Mouse (Mus musculus) MEL (cell line): ENCODE data around the gene Ctcf. TPM values are rescaled to one million over a fixed set of nuclear protein-coding genes. Genes with fewer than 3 reads are reported as not detected.
A peak's percentile ranks its signal among the peaks of the same experiment; 100 is the strongest.

Experiments used
- DNase-seq: peaks from one replicate; pipeline ENCODE4 v3.0.0; 2011; ENCODE audit warnings: low read depth, low spot score
- H3K27ac ChIP-seq: 2 replicates; pipeline ENCODE4 v1.5.1; 2012; ENCODE audit warnings: low read depth, mild to moderate bottlenecking, control low read depth, low read length, moderate library complexity; ENCODE audit not compliant: control insufficient read depth
- H3K27me3 ChIP-seq, 2 experiments: fragments of 150-350 bp in 1 of 2; sonication (generic) in 1 of 2; 2 replicates each; pipeline ENCODE4 v1.6.1; 2012; ENCODE audit warnings: low read length in 2 of 2, mild to moderate bottlenecking in 2 of 2, improper control_type of control experiment in 1 of 2, moderate library complexity in 1 of 2; ENCODE audit not compliant: insufficient read depth in 2 of 2, control insufficient read depth in 1 of 2
- H3K36me3 ChIP-seq, 2 experiments: 2 replicates each; pipeline ENCODE4 v1.6.1; 2012 to 2014; ENCODE audit warnings: low read length in 2 of 2, improper control_type of control experiment in 1 of 2, inconsistent platforms in 1 of 2, mild to moderate bottlenecking in 1 of 2; ENCODE audit not compliant: insufficient read depth in 2 of 2, control insufficient read depth in 1 of 2
- H3K4me1 ChIP-seq, 2 experiments: fragments of 150-350 bp in 1 of 2; sonication (generic) in 1 of 2; 2 replicates each; pipeline ENCODE4 v1.6.1; 2012; ENCODE audit warnings: low read length in 2 of 2, improper control_type of control experiment in 1 of 2, mild to moderate bottlenecking in 1 of 2; ENCODE audit not compliant: insufficient read depth in 2 of 2, control insufficient read depth in 1 of 2
- H3K4me3 ChIP-seq, 2 experiments: fragments of 150-350 bp in 1 of 2; sonication (generic) in 1 of 2; 2 replicates each; pipeline ENCODE4 v1.5.1; 2012; ENCODE audit warnings: low read depth in 2 of 2, low read length in 2 of 2, mild to moderate bottlenecking in 2 of 2, moderate library complexity in 2 of 2, control low read depth in 1 of 2, improper control_type of control experiment in 1 of 2; ENCODE audit not compliant: control insufficient read depth in 1 of 2, insufficient read depth in 1 of 2
- H3K79me2 ChIP-seq: 2 replicates; pipeline ENCODE4 v1.6.1; 2012; ENCODE audit warnings: mild to moderate bottlenecking, low read length, moderate library complexity; ENCODE audit not compliant: control insufficient read depth, poor library complexity, insufficient read depth
- H3K9ac ChIP-seq: 2 replicates; pipeline ENCODE4 v1.6.1; 2012; ENCODE audit warnings: low read depth, mild to moderate bottlenecking, control low read depth, low read length, moderate library complexity; ENCODE audit not compliant: control insufficient read depth, poor library complexity, severe bottlenecking
- H3K9me3 ChIP-seq: fragments of 150-350 bp; sonication (generic); replicated peaks from 2 replicates; pipeline ENCODE4 v1.6.1; 2012; ENCODE audit warnings: mild to moderate bottlenecking, low read length, improper control_type of control experiment, moderate library complexity; ENCODE audit not compliant: insufficient read depth
- CHD1 ChIP-seq: IDR thresholded peaks from 2 replicates; pipeline ENCODE4 v1.6.1; 2012; ENCODE audit warnings: low read depth, mild to moderate bottlenecking, inconsistent platforms, low read length, improper control_type of control experiment
- CHD2 ChIP-seq: IDR thresholded peaks from 2 replicates; pipeline ENCODE4 v1.6.1; 2011; ENCODE audit warnings: low read length, improper control_type of control experiment
- ELF1 ChIP-seq: IDR thresholded peaks from 2 replicates; pipeline ENCODE4 v1.6.1; 2014; ENCODE audit warnings: low read depth, mild to moderate bottlenecking, inconsistent platforms, low read length, improper control_type of control experiment, moderate library complexity
- EP300 ChIP-seq, 2 experiments: IDR thresholded peaks; 2 replicates each; pipeline ENCODE4 v1.6.1; 2011; ENCODE audit warnings: improper control_type of control experiment in 2 of 2, low read length in 2 of 2, low read depth in 1 of 2, mild to moderate bottlenecking in 1 of 2
- ETS1 ChIP-seq: IDR thresholded peaks from 2 replicates; pipeline ENCODE4 v1.6.1; 2012; ENCODE audit warnings: low read depth, mild to moderate bottlenecking, inconsistent platforms, low read length, improper control_type of control experiment, moderate library complexity
- MAFK ChIP-seq: IDR thresholded peaks from 2 replicates; pipeline ENCODE4 v1.6.1; 2011; ENCODE audit warnings: low read depth, mild to moderate bottlenecking, low read length, improper control_type of control experiment, borderline replicate concordance
- MAX ChIP-seq: IDR thresholded peaks from 2 replicates; pipeline ENCODE4 v1.6.1; 2011; ENCODE audit warnings: low read length, improper control_type of control experiment
- MAZ ChIP-seq: IDR thresholded peaks from 2 replicates; pipeline ENCODE4 v1.6.1; 2012; ENCODE audit warnings: low read depth, mild to moderate bottlenecking, inconsistent platforms, low read length, improper control_type of control experiment
- MXI1 ChIP-seq: IDR thresholded peaks from 2 replicates; pipeline ENCODE4 v1.6.1; 2011; ENCODE audit warnings: mild to moderate bottlenecking, low read depth, low read length, improper control_type of control experiment
- MYB ChIP-seq: IDR thresholded peaks from 2 replicates; pipeline ENCODE4 v1.6.1; 2011; ENCODE audit warnings: mild to moderate bottlenecking, low read depth, low read length, improper control_type of control experiment
- MYC ChIP-seq: IDR thresholded peaks from 2 replicates; pipeline ENCODE4 v1.6.1; 2011; ENCODE audit warnings: low read depth, mild to moderate bottlenecking, low read length, improper control_type of control experiment, moderate library complexity
- POLR2A ChIP-seq, 2 experiments: IDR thresholded peaks; 2 replicates each; pipeline ENCODE4 v1.6.1; 2011 to 2012; ENCODE audit warnings: low read length in 2 of 2, mild to moderate bottlenecking in 2 of 2, control low read depth in 1 of 2, improper control_type of control experiment in 1 of 2, low read depth in 1 of 2, moderate library complexity in 1 of 2; ENCODE audit not compliant: control insufficient read depth in 1 of 2, insufficient read depth in 1 of 2, poor library complexity in 1 of 2
- POLR2AphosphoS5 ChIP-seq: IDR thresholded peaks from 2 replicates; pipeline ENCODE4 v1.6.1; 2012; ENCODE audit warnings: low read depth, borderline replicate concordance, mild to moderate bottlenecking, inconsistent platforms, low read length, moderate library complexity, mixed read lengths
- RAD21 ChIP-seq: IDR thresholded peaks from 2 replicates; pipeline ENCODE4 v1.6.1; 2011; ENCODE audit warnings: mild to moderate bottlenecking, low read depth, low read length, improper control_type of control experiment
- SIN3A ChIP-seq: IDR thresholded peaks from 2 replicates; pipeline ENCODE4 v1.6.1; 2012; ENCODE audit warnings: low read length, improper control_type of control experiment, inconsistent platforms
- SMC3 ChIP-seq: IDR thresholded peaks from 2 replicates; pipeline ENCODE4 v1.6.1; 2011; ENCODE audit warnings: low read depth, low read length, improper control_type of control experiment
- TAL1 ChIP-seq: IDR thresholded peaks from 2 replicates; pipeline ENCODE4 v1.6.1; 2012; ENCODE audit warnings: mild to moderate bottlenecking, inconsistent platforms, low read length, moderate library complexity, mixed read lengths
- TBP ChIP-seq: IDR thresholded peaks from 2 replicates; pipeline ENCODE4 v1.8.0; 2011; ENCODE audit warnings: low read depth, low read length, improper control_type of control experiment
- TCF12 ChIP-seq: IDR thresholded peaks from 2 replicates; pipeline ENCODE4 v1.6.1; 2014; ENCODE audit warnings: low read depth, mild to moderate bottlenecking, inconsistent platforms, low read length, improper control_type of control experiment, moderate library complexity
- USF1 ChIP-seq: IDR thresholded peaks from 2 replicates; pipeline ENCODE4 v1.6.1; 2014; ENCODE audit warnings: low read depth, mild to moderate bottlenecking, inconsistent platforms, low read length, improper control_type of control experiment, moderate library complexity
- USF2 ChIP-seq, 2 experiments: IDR thresholded peaks; 2 replicates each; pipeline ENCODE4 v1.6.1; 2011 to 2012; ENCODE audit warnings: improper control_type of control experiment in 2 of 2, low read length in 2 of 2, borderline replicate concordance in 1 of 2, inconsistent platforms in 1 of 2, low read depth in 1 of 2, mild to moderate bottlenecking in 1 of 2; ENCODE audit not compliant: insufficient read depth in 1 of 2
- ZC3H11A ChIP-seq: IDR thresholded peaks from 2 replicates; pipeline ENCODE4 v1.6.1; 2012; ENCODE audit warnings: low read depth, mild to moderate bottlenecking, inconsistent platforms, low read length, improper control_type of control experiment
- ZKSCAN1 ChIP-seq: IDR thresholded peaks from 2 replicates; pipeline ENCODE4 v1.6.1; 2012; ENCODE audit warnings: low read depth, mild to moderate bottlenecking, inconsistent platforms, low read length, improper control_type of control experiment, moderate library complexity
- polyA plus RNA-seq, 2 experiments: library from polyadenylated mRNA; stranded (reverse) in 1 of 2; unstranded in 1 of 2; fragments of >175 nt in 1 of 2; fragments of >200 nt in 1 of 2; gene quantifications; 2 replicates each; pipeline versions ENCODE4 v1.2.1 to v1.2.4; 2012; ENCODE audit warnings: low replicate concordance in 2 of 2, low read depth in 1 of 2; ENCODE audit not compliant: insufficient read length in 2 of 2, insufficient read depth in 1 of 2, missing spikeins in 1 of 2
- total RNA-seq: library from RNA; depleted of rRNA; stranded (reverse); fragments of 300-350 nt; gene quantifications from 2 replicates; pipeline ENCODE4 v1.2.3, GENCODE M21; 2012

The Ctcf gene
- total and polyA plus RNA-seq, 3 experiments = 40.7 to 670 (median 87.1) TPM

- peak overlapping the region; percentile 81 to 96 for H3K4me3 ChIP-seq
- DNase-seq = peak; percentile 86
- no peaks in the 10 kb centered on the region for H3K27me3 ChIP-seq
- peaks cover 55% of the 10 kb centered on the region for H3K79me2 ChIP-seq
- H3K36me3 ChIP-seq = peaks cover 9 to 54% of the 10 kb centered on the region in 2 experiments
- peaks cover 21 to 55% of the 10 kb centered on the region in 2 experiments for H3K4me1 ChIP-seq
- peak overlapping the region; percentile 94 for H3K27ac ChIP-seq
- H3K9me3 ChIP-seq = no peaks in the 10 kb centered on the region
- 0 out of 2 replicates have a peak, but pooled peaks have one; percentile 16 for TF ChIP-seq TCF12
- TF ChIP-seq ETS1 = peak; percentile 18; the same call in 1 of the 2 replicates
- TF ChIP-seq USF1 = 0 out of 2 replicates have a peak, but pooled peaks have one; percentile 20
- no peak for TF ChIP-seq SMC3
- no peak for TF ChIP-seq MAX
- no peak for TF ChIP-seq ZKSCAN1
- TF ChIP-seq TAL1 = no peak
- peak; percentile 44; the same call in 1 of the 2 replicates for TF ChIP-seq MYC
- TF ChIP-seq MXI1 = peak; percentile 77
- TF ChIP-seq MAZ = peak; percentile 90
- 0 out of 2 replicates have a peak, but pooled peaks have one; percentile 20 for TF ChIP-seq TBP
- TF ChIP-seq CHD1 = no peak
- no peak for TF ChIP-seq MYB
- no peak for TF ChIP-seq POLR2AphosphoS5
- 0 out of 2 replicates have a peak, but pooled peaks have one; percentile 5 for TF ChIP-seq ELF1
- TF ChIP-seq EP300 (IDR thresholded peaks at IDR 0.05; ENCODE audit: low read depth in 1 of 2, low read length in 2 of 2) = no peak
- no peak for TF ChIP-seq MAFK
- TF ChIP-seq CHD2 = no peak
- peak; percentile 78 for TF ChIP-seq SIN3A
- no peak for TF ChIP-seq RAD21
- TF ChIP-seq ZC3H11A = no peak
- TF ChIP-seq POLR2A (IDR thresholded peaks at IDR 0.05; ENCODE audit: control insufficient read depth in 1 of 2, insufficient read depth in 1 of 2, low read depth in 1 of 2, low read length in 2 of 2, poor library complexity in 1 of 2) = 0 out of 4 replicates have a peak, but pooled peaks have one; percentile 16 to 22
- no peak for TF ChIP-seq USF2 (IDR thresholded peaks at IDR 0.05; ENCODE audit: borderline replicate concordance in 1 of 2, insufficient read depth in 1 of 2, low read depth in 1 of 2, low read length in 2 of 2)
- TF ChIP-seq, all 39 proteins: peak for 10
- H3K9ac ChIP-seq = peak overlapping the region; percentile 92
Measured at GRCm38 (mm10) chr8:105606189-105607023, 30.0 kb upstream of the Ctcf start.
